In the genomic region with DNA sequence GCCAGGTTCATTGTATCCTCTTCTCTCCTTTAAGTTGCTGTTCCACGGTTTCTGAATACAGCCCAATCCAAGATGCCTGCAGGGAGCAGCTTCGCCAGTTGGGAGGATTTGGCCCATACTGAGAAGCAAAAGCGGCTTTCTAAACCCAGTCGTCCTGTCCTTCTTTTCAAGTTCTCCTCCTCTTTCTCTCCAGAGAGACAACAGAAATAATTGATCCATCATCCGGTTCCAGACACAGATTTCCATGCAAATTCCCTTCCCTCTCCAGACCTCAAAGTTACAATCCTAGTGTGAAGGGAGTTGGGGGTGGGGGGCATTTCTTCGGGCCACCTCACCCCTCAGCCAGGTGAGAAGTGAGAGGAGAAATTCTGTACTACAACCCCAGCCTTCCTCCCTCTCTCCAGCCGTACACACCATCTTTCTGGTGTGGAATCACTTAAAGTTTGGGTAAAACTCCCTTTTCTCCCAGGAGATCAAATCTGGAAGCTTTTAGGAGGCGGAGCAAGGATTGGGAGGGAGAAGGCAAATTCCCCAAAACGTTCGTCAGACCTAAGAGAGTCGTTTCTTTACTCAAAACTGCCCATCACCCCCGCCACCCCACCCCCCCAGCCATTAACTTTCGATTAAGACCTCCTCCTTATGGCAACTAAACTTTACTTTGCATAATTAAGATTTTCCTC, we compare ENCODE assay signal across 8 mouse cellular contexts. TPM values are rescaled to one million over a fixed set of nuclear protein-coding genes. Genes with fewer than 3 reads are reported as not detected.
DNase-seq lines count a peak whose midpoint lies in the region; ATAC-seq and TF ChIP-seq lines count a peak whose summit lies in the region.

No protein-coding gene starts in this region.

- ATAC-seq in forebrain, embryonic 16.5 days: no peak
- no peak for ATAC-seq in neural tube, embryonic 13.5 days (ENCODE audit: low read depth)

- TF ChIP-seq CTCF in spleen, adult 2 months (IDR thresholded peaks at IDR 0.05; ENCODE audit: extremely low read depth, insufficient read depth, insufficient read length, insufficient replicate concordance): no peak

- H3K9ac ChIP-seq in forebrain, embryonic 16.5 days (replicated peaks; ENCODE audit: low read depth, low read length): peak overlapping the region; percentile 40
- peak overlapping the region; percentile 65 for H3K9ac ChIP-seq in neural tube, embryonic 13.5 days

- peak overlapping the region; percentile 11; the same call in 1 of the 2 replicates for H3K4me3 ChIP-seq in spleen, adult 2 months (ENCODE audit: extremely low read depth, insufficient read depth, insufficient read length)
- peak overlapping the region; percentile 73 for H3K4me3 ChIP-seq in forebrain, embryonic 16.5 days (replicated peaks; ENCODE audit: low read length)
- H3K4me3 ChIP-seq in limb, embryonic 10.5 days: peak overlapping the region; percentile 87
- H3K4me3 ChIP-seq in neural tube, embryonic 13.5 days: peak overlapping the region; percentile 81

- H3K9me3 ChIP-seq in forebrain, embryonic 16.5 days (ENCODE audit: control insufficient read depth, low read length): no peaks in the 10 kb centered on the region
- H3K9me3 ChIP-seq in limb, embryonic 10.5 days (replicated peaks): no peaks in the 10 kb centered on the region
- H3K9me3 ChIP-seq in neural tube, embryonic 13.5 days: no peaks in the 10 kb centered on the region

- no peak for DNase-seq in spleen, adult 2 months (ENCODE audit: low read depth in 1 of 2, low spot score in 2 of 2)
- DNase-seq in spleen, postnatal 36 days (ENCODE audit: low spot score in 2 of 2): no peak
- DNase-seq in limb, embryonic 10.5 days (ENCODE audit: low spot score): no peak
- DNase-seq in layer of hippocampus, postnatal 14 days (ENCODE audit: low spot score in 2 of 2): no peak
- no peak for DNase-seq in ovary, adult 18-20 months (ENCODE audit: low spot score)
- no peak for DNase-seq in frontal cortex, adult 2 months (ENCODE audit: extremely low spot score in 1 of 2, low spot score in 1 of 2)

- TF ChIP-seq POLR2A in spleen, adult 2 months (IDR thresholded peaks at IDR 0.05; ENCODE audit: low read depth, low read length): no peak

- WGBS in spleen, adult 2 months: 24% methylated on average over 13 of the region's 13 CpGs
- WGBS in forebrain, embryonic 16.5 days: under 1% methylated on average over 13 of the region's 13 CpGs
- 2% methylated on average over 13 of the region's 13 CpGs for WGBS in limb, embryonic 10.5 days
- 2% methylated on average over 13 of the region's 13 CpGs for WGBS in neural tube, embryonic 13.5 days

- H3K27ac ChIP-seq in spleen, adult 2 months (ENCODE audit: insufficient read depth, low read length): no peak overlapping the region
- H3K27ac ChIP-seq in forebrain, embryonic 16.5 days (ENCODE audit: low read length): peak overlapping the region; percentile 90
- peak overlapping the region; percentile 99 for H3K27ac ChIP-seq in limb, embryonic 10.5 days
- H3K27ac ChIP-seq in neural tube, embryonic 13.5 days (replicated peaks): peak overlapping the region; percentile 96

- peaks cover 18% of the 10 kb centered on the region for H3K27me3 ChIP-seq in spleen, adult 2 months (ENCODE audit: control insufficient read depth, insufficient read depth, low read length)
- H3K27me3 ChIP-seq in forebrain, embryonic 16.5 days (replicated peaks; ENCODE audit: control insufficient read depth, insufficient read depth, low read length): no peaks in the 10 kb centered on the region
- H3K27me3 ChIP-seq in limb, embryonic 10.5 days (ENCODE audit: low read depth, poor library complexity, severe bottlenecking): no peaks in the 10 kb centered on the region
- no peaks in the 10 kb centered on the region for H3K27me3 ChIP-seq in neural tube, embryonic 13.5 days

- peaks cover 4% of the 10 kb centered on the region; the same call in 1 of the 2 replicates for H3K4me1 ChIP-seq in spleen, adult 2 months (ENCODE audit: control insufficient read depth, insufficient read depth, insufficient read length)
- H3K4me1 ChIP-seq in forebrain, embryonic 16.5 days (replicated peaks; ENCODE audit: control insufficient read depth, insufficient read depth, low read length): peaks cover 7% of the 10 kb centered on the region
- H3K4me1 ChIP-seq in limb, embryonic 10.5 days: peaks cover 15% of the 10 kb centered on the region
- H3K4me1 ChIP-seq in neural tube, embryonic 13.5 days (replicated peaks): peaks cover 39% of the 10 kb centered on the region

- peak overlapping the region; percentile 71 for H3K4me2 ChIP-seq in forebrain, embryonic 16.5 days (ENCODE audit: low read length)
- peak overlapping the region; percentile 82 for H3K4me2 ChIP-seq in neural tube, embryonic 13.5 days

- no peaks in the 10 kb centered on the region for H3K36me3 ChIP-seq in spleen, adult 2 months (ENCODE audit: control insufficient read depth, insufficient read depth, low read length)
- no peaks in the 10 kb centered on the region for H3K36me3 ChIP-seq in forebrain, embryonic 16.5 days (ENCODE audit: control insufficient read depth, insufficient read depth)
- H3K36me3 ChIP-seq in limb, embryonic 10.5 days: peaks cover 12% of the 10 kb centered on the region
- no peaks in the 10 kb centered on the region for H3K36me3 ChIP-seq in neural tube, embryonic 13.5 days

RNA-seq across cellular contexts. Expression of a gene that starts 1.2 kb away (rescaled TPM):
- 2.9 and 4.2 TPM in 2 replicates for polyA plus RNA-seq in spleen, adult 2 months (2012; rRNA removed)
- polyA plus RNA-seq in forebrain, embryonic 16.5 days (2015; fragmentation: Nextera tagmentation; extraction: Ambion mirVana): 12.0 and 13.5 TPM in 2 replicates
- polyA plus RNA-seq in limb, embryonic 10.5 days (2016; fragmentation: Nextera tagmentation; extraction: Ambion mirVana): 54.8 and 59.8 TPM in 2 replicates
- 14.8 and 21.1 TPM in 2 replicates for polyA plus RNA-seq in neural tube, embryonic 13.5 days (2015; fragmentation: Nextera tagmentation; extraction: Ambion mirVana)
- 1 to 10 TPM; 8.5 to 9.4 TPM for total RNA-seq in layer of hippocampus, postnatal 14 days (2021)
- polyA plus RNA-seq in frontal cortex, adult 2 months (2012; rRNA removed): 12.1 and 13.3 TPM in 2 replicates

RNA-seq across cellular contexts. Expression of a gene that starts 23.7 kb away (rescaled TPM):
- polyA plus RNA-seq in spleen, adult 2 months (2012; rRNA removed): 0.27 TPM in 1 of 2 replicates, not detected in the other
- 6.4 and 8.3 TPM in 2 replicates for polyA plus RNA-seq in forebrain, embryonic 16.5 days (2015; fragmentation: Nextera tagmentation; extraction: Ambion mirVana)
- 2.5 and 3.3 TPM in 2 replicates for polyA plus RNA-seq in limb, embryonic 10.5 days (2016; fragmentation: Nextera tagmentation; extraction: Ambion mirVana)
- 7.5 and 8.7 TPM in 2 replicates for polyA plus RNA-seq in neural tube, embryonic 13.5 days (2015; fragmentation: Nextera tagmentation; extraction: Ambion mirVana)
- 1 to 10 TPM; 6.4 to 6.9 TPM for total RNA-seq in layer of hippocampus, postnatal 14 days (2021)
- polyA plus RNA-seq in frontal cortex, adult 2 months (2012; rRNA removed): 6.2 and 6.6 TPM in 2 replicates

RNA-seq across cellular contexts. Expression of a gene that starts 46.8 kb away (rescaled TPM):
- polyA plus RNA-seq in spleen, adult 2 months (2012; rRNA removed): 12.3 and 13.6 TPM in 2 replicates
- 66.6 and 88.1 TPM in 2 replicates for polyA plus RNA-seq in forebrain, embryonic 16.5 days (2015; fragmentation: Nextera tagmentation; extraction: Ambion mirVana)
- 67.1 and 77.1 TPM in 2 replicates for polyA plus RNA-seq in limb, embryonic 10.5 days (2016; fragmentation: Nextera tagmentation; extraction: Ambion mirVana)
- polyA plus RNA-seq in neural tube, embryonic 13.5 days (2015; fragmentation: Nextera tagmentation; extraction: Ambion mirVana): 77.5 and 83.8 TPM in 2 replicates
- total RNA-seq in layer of hippocampus, postnatal 14 days (2021): 10 to 100 TPM; 51.4 to 54.4 TPM
- polyA plus RNA-seq in frontal cortex, adult 2 months (2012; rRNA removed): 56.2 and 61.7 TPM in 2 replicates

Comparison
In these comparisons a context has a peak if more than half of its experiments do, and no peak if none do; other contexts are left out.
1. H3K4me3 ChIP-seq: peak in every context shown above with its lines; median percentile 87 in limb, embryonic 10.5 days; 81 in neural tube, embryonic 13.5 days; 73 in forebrain, embryonic 16.5 days; 11 in spleen, adult 2 months.